Mouse (Mus musculus) midbrain, postnatal 0 days (tissue): ENCODE data around the gene Ankra2. TPM values are rescaled to one million over a fixed set of nuclear protein-coding genes. Genes with fewer than 3 reads are reported as not detected.
A peak's percentile ranks its signal among the peaks of the same experiment; 100 is the strongest.

Source experiments
- ATAC-seq: fragments of 200-750 bp; cut with Nextera tagmentation; 2 replicates; pipeline ENCODE4 v1.8.0; 2017; ENCODE audit warnings: moderate number of reproducible peaks, mild to moderate bottlenecking, moderate TSS enrichment, moderate library complexity; ENCODE audit not compliant: low FRiP score
- DNase-seq: peaks from one replicate; pipeline ENCODE4 v3.0.0-alpha.2; 2015; ENCODE audit warnings: low spot score
- H3K27ac ChIP-seq: fragments of 300-500 bp; sonication (generic); 2 replicates; pipeline ENCODE4 v1.5.1; 2014; ENCODE audit warnings: low read depth, mild to moderate bottlenecking, low read length, mixed read lengths
- H3K27me3 ChIP-seq: fragments of 300-500 bp; sonication (generic); 2 replicates; pipeline ENCODE4 v1.6.1; 2014; ENCODE audit warnings: low read length, control low read depth, mixed read lengths; ENCODE audit not compliant: insufficient read depth
- H3K36me3 ChIP-seq: fragments of 300-500 bp; sonication (generic); 2 replicates; pipeline ENCODE4 v1.6.1; 2014; ENCODE audit warnings: low read length, control low read depth, mixed read lengths; ENCODE audit not compliant: insufficient read depth
- H3K4me1 ChIP-seq: fragments of 300-500 bp; sonication (generic); 2 replicates; pipeline ENCODE4 v1.6.1; 2014; ENCODE audit warnings: mild to moderate bottlenecking, control low read depth, antibody characterized with exemption, low read length, mixed read lengths; ENCODE audit not compliant: insufficient read depth
- H3K4me2 ChIP-seq: fragments of 300-500 bp; sonication (generic); 2 replicates; pipeline ENCODE4 v1.6.1; 2014; ENCODE audit warnings: low read depth, mild to moderate bottlenecking, low read length, mixed read lengths; ENCODE audit not compliant: poor library complexity, severe bottlenecking
- H3K4me3 ChIP-seq: fragments of 300-500 bp; sonication (generic); 2 replicates; pipeline ENCODE4 v1.5.1; 2014; ENCODE audit warnings: low read depth, mild to moderate bottlenecking, low read length, moderate library complexity
- H3K9ac ChIP-seq: fragments of 300-500 bp; sonication (generic); replicated peaks from 2 replicates; pipeline ENCODE4 v1.6.1; 2014; ENCODE audit warnings: mild to moderate bottlenecking, low read length, moderate library complexity, mixed read lengths; ENCODE audit not compliant: poor library complexity, severe bottlenecking
- H3K9me3 ChIP-seq: fragments of 300-500 bp; sonication (generic); 2 replicates; pipeline ENCODE4 v1.6.1; 2016; ENCODE audit warnings: low read length, control low read depth
- CTCF ChIP-seq: IDR thresholded peaks from 2 replicates; pipeline ENCODE4 v1.5.1; 2016; ENCODE audit warnings: antibody characterized with exemption, mild to moderate bottlenecking
- WGBS: fragments of 180-500 bp; shearing (Covaris S2); extraction: QIAGEN DNeasy Blood & Tissue Kit; methylation state at CpG from one replicate; pipeline ENCODE4 v1.1.7; 2014; 5-methylcytosine and 5-hydroxymethylcytosine counted together
- polyA plus RNA-seq: library from polyadenylated mRNA; unstranded; fragments of >200 nt; fragmentation: Nextera tagmentation; extraction: Ambion mirVana; gene quantifications from 2 replicates; pipeline ENCODE4 v1.2.1, GENCODE M21; 2015
- total RNA-seq: library from RNA; depleted of rRNA; stranded (reverse); fragments of >200 nt; gene quantifications from 2 replicates; pipeline ENCODE4 v1.2.3, GENCODE M21; 2014

Gene Ankra2
- total and polyA plus RNA-seq, 2 experiments from 2014 or later = 81.8 to 109 TPM

- H3K9ac ChIP-seq = 0 out of 2 replicates have a peak overlapping the region, but pooled peaks have one; percentile 92
- no peak for ATAC-seq
- H3K36me3 ChIP-seq = peaks cover 9% of the 10 kb centered on the region; the same call in 1 of the 2 replicates
- peak overlapping the region; percentile 81 for H3K4me2 ChIP-seq
- H3K27ac ChIP-seq = no peak overlapping the region
- no peak for TF ChIP-seq CTCF
- H3K27me3 ChIP-seq = no peaks in the 10 kb centered on the region
- H3K4me1 ChIP-seq = peaks cover 4% of the 10 kb centered on the region; the same call in 1 of the 2 replicates
- no peaks in the 10 kb centered on the region for H3K9me3 ChIP-seq
- peak; percentile 4 for DNase-seq
- 22% methylated on average over 5 of the region's 5 CpGs for WGBS
- peak overlapping the region; percentile 93 for H3K4me3 ChIP-seq
Measured at GRCm38 (mm10) chr13:98264111-98264510, 1.2 kb downstream of the Ankra2 start.

- DNase-seq (no peak), ATAC-seq (no peak)
- WGBS = 96% methylated on average over 9 of the region's 9 CpGs
- H3K4me2 ChIP-seq = no peak overlapping the region
- no peak overlapping the region for H3K4me3 ChIP-seq
- no peak overlapping the region for H3K9ac ChIP-seq
- no peaks in the 10 kb centered on the region for H3K4me1 ChIP-seq
- H3K36me3 ChIP-seq = peaks cover 41% of the 10 kb centered on the region
- H3K27ac ChIP-seq = no peak overlapping the region
- H3K9me3 ChIP-seq = no peaks in the 10 kb centered on the region
- H3K27me3 ChIP-seq = no peaks in the 10 kb centered on the region
- no peak for TF ChIP-seq CTCF
Measured at GRCm38 (mm10) chr13:98274023-98274422, 11.1 kb downstream of the Ankra2 start.

DNA sequence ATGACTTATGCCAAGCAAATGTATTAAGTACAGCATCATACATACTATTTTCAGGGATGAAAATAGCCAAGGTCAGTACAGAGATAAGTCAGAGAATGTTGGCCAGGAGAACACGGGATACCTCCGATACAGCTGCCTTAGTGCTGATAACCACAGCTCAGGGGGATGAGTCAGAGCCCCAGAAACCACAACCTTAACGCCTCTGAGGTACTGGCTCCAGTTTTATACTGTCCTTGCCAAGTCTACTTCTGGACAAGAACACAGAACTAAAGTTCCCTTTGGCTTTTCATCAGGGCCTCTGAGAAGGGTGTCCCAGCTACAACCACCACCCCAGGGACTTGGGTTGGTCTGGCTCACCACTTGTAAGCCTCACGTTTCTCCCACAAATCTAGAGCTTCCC lies 12.8 kb downstream of the Ankra2 start:
- Histone ChIP-seq H3K27ac (no peak overlapping the region), H3K9me3 (no peaks in the 10 kb centered on the region), H3K4me2 (no peak overlapping the region), H3K4me3 (no peak overlapping the region), H3K9ac (no peak overlapping the region), H3K27me3 (no peaks in the 10 kb centered on the region), H3K4me1 (no peaks in the 10 kb centered on the region), H3K36me3 (peaks cover 35% of the 10 kb centered on the region)
- no peak for ATAC-seq
- 89% methylated on average over 4 of the region's 4 CpGs for WGBS
- no peak for TF ChIP-seq CTCF
- DNase-seq = no peak

- peaks cover 31% of the 10 kb centered on the region for H3K36me3 ChIP-seq
- no peak for TF ChIP-seq CTCF
- no peaks in the 10 kb centered on the region for H3K27me3 ChIP-seq
- H3K4me1 ChIP-seq = no peaks in the 10 kb centered on the region
- DNase-seq (no peak), ATAC-seq (no peak)
- 91% methylated on average over 7 of the region's 7 CpGs for WGBS
- H3K4me2 ChIP-seq = no peak overlapping the region
- no peak overlapping the region for H3K4me3 ChIP-seq
- H3K27ac ChIP-seq = no peak overlapping the region
- H3K9me3 ChIP-seq = no peaks in the 10 kb centered on the region
- no peak overlapping the region for H3K9ac ChIP-seq
Measured at GRCm38 (mm10) chr13:98276253-98276652, 13.4 kb downstream of the Ankra2 start.

DNA sequence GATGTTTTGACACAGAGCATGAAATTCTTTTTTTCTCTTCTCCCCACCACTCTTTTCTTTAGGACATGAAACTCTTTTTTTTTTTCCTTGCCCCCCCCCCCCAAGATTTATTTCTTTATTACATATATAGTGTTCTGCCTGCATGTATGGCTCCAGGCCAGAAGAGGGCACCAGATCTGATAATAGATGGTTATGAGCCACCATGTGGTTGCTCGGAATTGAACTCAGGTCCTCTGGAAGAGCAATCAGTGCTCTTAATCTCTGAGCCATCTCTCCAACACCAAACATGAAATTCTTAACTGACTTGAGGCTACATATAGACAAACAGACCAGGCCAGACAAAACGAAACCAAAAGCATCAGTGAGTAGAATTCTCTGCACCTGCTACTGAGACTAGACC lies 14.6 kb downstream of the Ankra2 start:
- no peak overlapping the region for H3K4me3 ChIP-seq
- H3K4me2 ChIP-seq = no peak overlapping the region
- peak; percentile 39; the same call in 1 of the 2 replicates for TF ChIP-seq CTCF
- no peaks in the 10 kb centered on the region for H3K27me3 ChIP-seq
- H3K36me3 ChIP-seq = peaks cover 21% of the 10 kb centered on the region
- no peaks in the 10 kb centered on the region for H3K9me3 ChIP-seq
- DNase-seq (no peak), ATAC-seq (no peak)
- no peak overlapping the region for H3K27ac ChIP-seq
- H3K4me1 ChIP-seq = no peaks in the 10 kb centered on the region
- WGBS = 74% methylated on average over 2 of the region's 2 CpGs
- H3K9ac ChIP-seq = no peak overlapping the region

- no peak for ATAC-seq
- no peak within 1 kb of the TSS for H3K9ac ChIP-seq
- H3K27ac ChIP-seq = no peak within 1 kb of the TSS
- no peaks in the 10 kb centered on the region for H3K27me3 ChIP-seq
- no peak within 1 kb of the TSS for H3K4me3 ChIP-seq
- no peak for TF ChIP-seq CTCF
- no peak within 1 kb of the TSS for H3K4me2 ChIP-seq
- H3K36me3 ChIP-seq = peaks cover 5% of the 10 kb centered on the region
- H3K9me3 ChIP-seq = no peaks in the 10 kb centered on the region
- 77% methylated on average over 5 of the region's 5 CpGs for WGBS
- H3K4me1 ChIP-seq = no peaks in the 10 kb centered on the region
- DNase-seq = no peak
Measured at GRCm38 (mm10) chr13:98279686-98280085, 16.8 kb downstream of the Ankra2 start, which contains the start of gene Gm21976. Gm21976 (plus strand) TSS chr13:98279887.
